Mouse (Mus musculus) naive thymus-derived CD4-positive, alpha-beta T cell, adult 2 months (primary cell): ENCODE measurements at regions not wholly inside any gene's neighbourhood (a gene's known extent, or its start where the extent isn't known, plus 50 kb on each side); places are given as distances from the start of the nearest gene placed in this dataset.

Experiments used
- DNase-seq: peaks from one replicate; pipeline ENCODE4 v3.0.0-alpha.2; 2011; ENCODE audit warnings: low read depth

- DNase-seq: no peak
These were observed 651.7 kb upstream of the Lmcd1 start for GRCm38 (mm10) chr6:111621684-111622480.

- DNase-seq: no peak
These were observed 650.9 kb upstream of the Lmcd1 start for GRCm38 (mm10) chr6:111622481-111623139.

- no peak for DNase-seq
These were observed 650.4 kb upstream of the Lmcd1 start for GRCm38 (mm10) chr6:111623140-111623497.

- DNase-seq: no peak
These were observed 648.1 kb upstream of the Lmcd1 start for GRCm38 (mm10) chr6:111625501-111625900.

GRCm38 (mm10) chr6:111652736-111653135 is 620.8 kb upstream of the Lmcd1 start:
- no peak for DNase-seq

- no peak for DNase-seq
These were observed 613.6 kb upstream of the Lmcd1 start for GRCm38 (mm10) chr6:111659957-111660356.

GRCm38 (mm10) chr6:111664603-111665002 is 609.0 kb upstream of the Lmcd1 start:
- no peak for DNase-seq

- DNase-seq: no peak
These were observed 588.6 kb upstream of the Lmcd1 start for GRCm38 (mm10) chr6:111684911-111685310.

- DNase-seq: no peak
These were observed 570.7 kb upstream of the Lmcd1 start for GRCm38 (mm10) chr6:111702864-111703263.

- no peak for DNase-seq
These were observed 565.3 kb upstream of the Lmcd1 start for GRCm38 (mm10) chr6:111708277-111708676.

- DNase-seq: no peak
These were observed 547.6 kb upstream of the Lmcd1 start for GRCm38 (mm10) chr6:111725969-111726368.

GRCm38 (mm10) chr6:111730381-111730780 is 543.2 kb upstream of the Lmcd1 start:
- DNase-seq: no peak

GRCm38 (mm10) chr6:111733926-111734325 is 539.6 kb upstream of the Lmcd1 start:
- DNase-seq: no peak

GRCm38 (mm10) chr6:111738983-111739382 is 534.6 kb upstream of the Lmcd1 start:
- DNase-seq: no peak

- DNase-seq: no peak
These were observed 491.7 kb upstream of the Lmcd1 start for GRCm38 (mm10) chr6:111781710-111782481.

GRCm38 (mm10) chr6:111808611-111809010 is 464.9 kb upstream of the Lmcd1 start:
- DNase-seq: no peak

- no peak for DNase-seq
These were observed 459.5 kb upstream of the Lmcd1 start for GRCm38 (mm10) chr6:111813982-111814603.

- no peak for DNase-seq
These were observed 458.4 kb upstream of the Lmcd1 start for GRCm38 (mm10) chr6:111815150-111815549.

- no peak for DNase-seq
These were observed 453.3 kb upstream of the Lmcd1 start for GRCm38 (mm10) chr6:111820265-111820664.

- no peak for DNase-seq
These were observed 429.2 kb upstream of the Lmcd1 start for GRCm38 (mm10) chr6:111844321-111844835.

GRCm38 (mm10) chr6:111866101-111866598 is 407.4 kb upstream of the Lmcd1 start:
- DNase-seq: no peak

GRCm38 (mm10) chr6:111882557-111882956 is 391.0 kb upstream of the Lmcd1 start:
- DNase-seq: no peak
